Mouse (Mus musculus): ENCODE results near the gene Hist2h2aa1. TPM values are rescaled to one million over a fixed set of nuclear protein-coding genes. Genes with fewer than 3 reads are reported as not detected.

Hist2h2aa1 gene
- 16.0 TPM for polyA plus RNA-seq (2014; fragmentation: Illumina TruSeq; extraction: RNeasy Lipid Tissue Mini Kit (QIAGEN cat#74804); ENCODE audit: insufficient read depth, low read depth, low replicate concordance)

DNA sequence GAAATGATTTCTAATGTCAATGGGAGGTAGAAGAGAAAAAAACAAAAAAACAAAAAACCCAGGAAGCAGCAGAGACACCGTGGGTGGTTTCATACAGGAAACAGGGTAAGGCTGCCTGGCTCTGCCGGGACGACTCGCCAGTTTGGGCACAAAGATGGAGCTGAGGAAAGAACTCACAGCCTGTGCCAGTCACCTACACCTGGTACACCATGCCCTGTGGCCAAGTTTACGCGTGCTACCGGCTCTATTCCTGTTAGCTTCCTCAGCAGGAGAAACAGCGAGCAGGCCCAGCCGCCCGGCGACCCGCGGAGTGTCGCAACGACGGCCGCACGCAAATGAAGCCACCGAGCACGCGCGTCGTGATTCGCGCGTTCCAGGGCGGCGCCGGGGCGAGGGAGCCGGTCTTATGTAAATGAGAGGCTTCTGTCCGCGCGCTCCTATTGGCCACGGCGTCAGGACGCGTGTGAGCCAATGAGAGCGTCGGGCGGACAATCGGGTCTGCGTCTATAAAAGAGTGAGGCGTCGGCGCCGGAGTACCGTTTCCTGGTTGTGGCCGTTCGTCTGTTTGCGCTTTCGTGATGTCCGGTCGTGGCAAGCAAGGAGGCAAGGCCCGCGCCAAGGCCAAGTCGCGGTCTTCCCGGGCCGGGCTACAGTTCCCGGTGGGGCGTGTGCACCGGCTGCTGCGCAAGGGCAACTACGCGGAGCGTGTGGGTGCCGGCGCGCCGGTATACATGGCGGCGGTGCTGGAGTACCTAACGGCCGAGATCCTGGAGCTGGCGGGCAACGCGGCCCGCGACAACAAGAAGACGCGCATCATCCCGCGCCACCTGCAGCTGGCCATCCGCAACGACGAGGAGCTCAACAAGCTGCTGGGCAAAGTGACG is at the start of gene Hist2h2aa1:
Hist2h2aa1 (plus strand) TSS at position 495 of the 884 bp plus-strand sequence.

DNA sequence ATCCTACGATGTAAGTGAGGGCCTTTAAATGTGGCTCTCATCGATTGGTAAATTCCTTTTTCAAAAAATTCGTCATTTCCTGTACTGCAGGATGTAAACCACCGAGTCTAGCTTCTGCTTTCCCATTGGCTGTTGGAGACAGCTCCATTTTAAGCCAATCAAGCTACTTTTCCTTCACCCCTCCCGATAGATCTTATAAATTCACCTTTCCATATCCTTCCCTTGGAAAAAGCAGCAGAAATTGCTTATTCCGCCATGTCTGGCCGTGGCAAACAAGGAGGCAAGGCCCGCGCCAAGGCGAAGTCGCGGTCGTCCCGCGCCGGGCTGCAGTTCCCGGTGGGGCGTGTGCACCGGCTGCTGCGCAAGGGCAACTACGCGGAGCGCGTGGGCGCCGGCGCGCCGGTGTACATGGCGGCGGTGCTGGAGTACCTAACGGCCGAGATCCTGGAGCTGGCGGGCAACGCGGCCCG is 25.6 kb upstream of the Hist2h2aa1 start, which contains the start of the genes Bola1 and Hist2h2ab:
Bola1 (minus strand) TSS at position 49 of the 470 bp plus-strand sequence.
Hist2h2ab (plus strand) TSS at position 205 of the 470 bp plus-strand sequence.

DNA sequence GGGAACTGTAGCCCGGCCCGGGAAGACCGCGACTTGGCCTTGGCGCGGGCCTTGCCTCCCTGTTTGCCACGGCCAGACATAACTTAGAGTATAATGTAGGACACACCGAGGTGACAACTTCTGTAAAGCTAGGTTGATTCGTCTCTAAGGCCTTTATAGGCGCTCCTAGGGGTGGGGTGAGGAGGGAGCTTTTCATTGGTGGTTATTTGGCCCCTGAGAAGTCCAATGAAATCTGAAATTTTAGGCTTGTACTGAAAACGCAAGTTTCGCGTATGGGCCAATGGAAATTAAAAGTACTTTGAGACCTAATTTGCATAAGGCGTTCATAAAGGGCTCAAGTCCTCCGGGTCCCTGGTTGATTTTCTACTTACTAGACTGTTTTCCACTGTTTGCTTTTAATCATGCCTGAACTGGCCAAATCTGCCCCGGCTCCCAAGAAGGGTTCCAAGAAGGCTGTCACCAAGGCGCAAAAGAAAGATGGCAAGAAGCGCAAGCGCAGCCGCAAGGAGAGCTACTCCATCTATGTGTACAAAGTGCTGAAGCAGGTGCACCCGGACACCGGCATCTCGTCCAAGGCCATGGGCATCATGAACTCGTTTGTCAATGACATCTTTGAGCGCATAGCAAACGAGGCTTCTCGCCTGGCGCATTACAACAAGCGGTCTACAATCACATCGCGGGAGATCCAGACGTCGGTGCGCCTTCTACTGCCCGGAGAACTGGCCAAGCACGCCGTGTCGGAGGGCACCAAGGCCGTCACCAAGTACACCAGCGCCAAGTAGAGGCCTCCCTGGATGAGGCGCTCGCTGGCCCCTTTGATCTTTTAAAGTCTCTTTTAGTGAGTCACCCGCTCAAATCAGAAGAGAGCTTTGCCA is 24.3 kb upstream of the Hist2h2aa1 start, which contains the start of the genes Hist2h2ac and Hist2h2be:
Hist2h2ac (minus strand) TSS at position 116 of the 875 bp plus-strand sequence.
Hist2h2be (plus strand) TSS at position 355 of the 875 bp plus-strand sequence.

DNA sequence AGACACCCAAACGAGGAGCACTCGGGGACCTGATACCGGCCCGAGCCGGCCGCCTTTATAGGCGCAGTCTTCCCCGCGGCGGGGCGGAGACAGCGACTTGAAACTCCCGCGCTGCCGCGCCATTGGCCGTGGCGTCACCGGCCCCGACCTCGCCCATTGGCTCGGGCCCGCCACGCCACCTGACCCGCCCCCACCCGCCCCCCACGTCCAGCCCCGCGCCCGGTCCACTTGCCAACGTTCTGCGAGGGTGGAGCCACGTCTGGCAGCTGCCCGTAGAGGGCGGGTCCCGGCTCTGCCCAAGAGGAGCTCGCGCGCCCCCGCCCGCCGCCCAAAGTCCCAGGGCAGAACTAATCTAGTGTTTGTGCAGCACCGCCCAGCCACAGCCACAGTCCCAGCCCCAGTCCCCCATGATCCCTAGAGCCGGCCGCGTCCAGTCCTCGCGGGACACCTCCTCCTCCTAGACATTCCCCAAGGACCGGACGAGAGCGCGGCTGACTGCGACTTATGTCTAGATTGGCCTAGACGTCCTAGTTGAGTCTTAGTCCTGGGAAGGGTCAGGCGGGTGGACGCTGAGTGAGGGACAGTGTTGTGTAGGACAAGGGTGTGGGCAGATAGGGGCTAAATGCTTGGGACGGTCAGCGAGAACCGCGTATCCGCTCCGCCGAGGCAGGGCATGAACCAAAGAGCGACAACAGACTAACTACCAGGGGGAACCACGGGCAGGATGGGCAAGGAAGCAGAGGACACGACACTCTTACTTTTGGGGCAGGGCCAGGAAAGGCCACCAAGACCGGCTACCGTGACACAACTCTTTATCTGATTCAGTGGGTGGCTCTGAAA is 6.1 kb upstream of the Hist2h2aa1 start, which contains the start of gene Hist2h3c2:
Hist2h3c2 (minus strand) TSS at position 174 of the 840 bp plus-strand sequence.

DNA sequence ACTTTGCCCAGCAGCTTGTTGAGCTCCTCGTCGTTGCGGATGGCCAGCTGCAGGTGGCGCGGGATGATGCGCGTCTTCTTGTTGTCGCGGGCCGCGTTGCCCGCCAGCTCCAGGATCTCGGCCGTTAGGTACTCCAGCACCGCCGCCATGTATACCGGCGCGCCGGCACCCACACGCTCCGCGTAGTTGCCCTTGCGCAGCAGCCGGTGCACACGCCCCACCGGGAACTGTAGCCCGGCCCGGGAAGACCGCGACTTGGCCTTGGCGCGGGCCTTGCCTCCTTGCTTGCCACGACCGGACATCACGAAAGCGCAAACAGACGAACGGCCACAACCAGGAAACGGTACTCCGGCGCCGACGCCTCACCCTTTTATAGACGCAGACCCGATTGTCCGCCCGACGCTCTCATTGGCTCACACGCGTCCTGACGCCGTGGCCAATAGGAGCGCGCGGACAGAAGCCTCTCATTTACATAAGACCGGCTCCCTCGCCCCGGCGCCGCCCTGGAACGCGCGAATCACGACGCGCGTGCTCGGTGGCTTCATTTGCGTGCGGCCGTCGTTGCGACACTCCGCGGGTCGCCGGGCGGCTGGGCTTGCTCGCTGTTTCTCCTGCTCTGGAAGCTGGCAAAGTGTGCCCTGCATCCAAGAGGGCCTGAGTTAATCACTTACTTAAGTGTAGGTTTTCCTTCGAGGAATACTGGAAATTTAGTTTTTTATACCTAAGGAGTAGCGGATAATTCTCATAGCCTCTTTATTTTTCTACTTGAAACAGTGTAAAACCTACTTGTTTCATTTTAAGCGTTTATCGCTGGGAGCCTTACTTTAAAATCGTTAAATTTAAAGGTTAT is 5.1 kb upstream of the Hist2h2aa1 start, which contains the start of gene Hist2h2aa2:
Hist2h2aa2 (minus strand) TSS at position 328 of the 850 bp plus-strand sequence.

DNA sequence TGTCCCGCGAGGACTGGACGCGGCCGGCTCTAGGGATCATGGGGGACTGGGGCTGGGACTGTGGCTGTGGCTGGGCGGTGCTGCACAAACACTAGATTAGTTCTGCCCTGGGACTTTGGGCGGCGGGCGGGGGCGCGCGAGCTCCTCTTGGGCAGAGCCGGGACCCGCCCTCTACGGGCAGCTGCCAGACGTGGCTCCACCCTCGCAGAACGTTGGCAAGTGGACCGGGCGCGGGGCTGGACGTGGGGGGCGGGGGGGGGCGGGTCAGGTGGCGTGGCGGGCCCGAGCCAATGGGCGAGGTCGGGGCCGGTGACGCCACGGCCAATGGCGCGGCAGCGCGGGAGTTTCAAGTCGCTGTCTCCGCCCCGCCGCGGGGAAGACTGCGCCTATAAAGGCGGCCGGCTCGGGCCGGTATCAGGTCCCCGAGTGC is 1.1 kb downstream of the Hist2h2aa1 start, which contains the start of gene Hist2h3c1:
Hist2h3c1 (plus strand) TSS at position 259 of the 430 bp plus-strand sequence.

DNA sequence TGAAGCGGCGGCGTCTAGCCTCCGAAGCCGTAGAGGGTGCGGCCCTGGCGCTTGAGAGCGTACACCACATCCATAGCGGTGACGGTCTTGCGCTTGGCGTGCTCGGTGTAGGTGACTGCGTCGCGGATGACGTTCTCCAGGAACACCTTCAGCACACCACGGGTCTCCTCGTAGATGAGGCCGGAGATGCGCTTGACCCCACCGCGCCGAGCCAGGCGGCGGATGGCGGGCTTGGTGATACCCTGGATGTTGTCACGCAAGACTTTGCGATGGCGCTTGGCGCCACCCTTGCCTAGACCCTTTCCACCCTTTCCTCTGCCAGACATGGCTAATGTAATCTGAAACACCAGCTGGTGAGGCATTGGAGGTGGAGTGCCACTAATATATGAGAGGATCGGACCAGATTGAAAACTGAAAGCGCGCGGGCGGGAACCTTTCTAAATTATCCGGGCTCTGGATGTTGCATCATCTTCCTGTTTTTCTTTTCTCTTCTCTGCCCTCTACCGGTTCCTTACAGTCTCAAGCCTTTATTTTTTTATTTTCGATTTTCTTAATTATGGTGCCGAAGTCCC is 17.8 kb downstream of the Hist2h2aa1 start, which contains the start of gene Hist2h4:
Hist2h4 (minus strand) TSS at position 333 of the 572 bp plus-strand sequence.

DNA sequence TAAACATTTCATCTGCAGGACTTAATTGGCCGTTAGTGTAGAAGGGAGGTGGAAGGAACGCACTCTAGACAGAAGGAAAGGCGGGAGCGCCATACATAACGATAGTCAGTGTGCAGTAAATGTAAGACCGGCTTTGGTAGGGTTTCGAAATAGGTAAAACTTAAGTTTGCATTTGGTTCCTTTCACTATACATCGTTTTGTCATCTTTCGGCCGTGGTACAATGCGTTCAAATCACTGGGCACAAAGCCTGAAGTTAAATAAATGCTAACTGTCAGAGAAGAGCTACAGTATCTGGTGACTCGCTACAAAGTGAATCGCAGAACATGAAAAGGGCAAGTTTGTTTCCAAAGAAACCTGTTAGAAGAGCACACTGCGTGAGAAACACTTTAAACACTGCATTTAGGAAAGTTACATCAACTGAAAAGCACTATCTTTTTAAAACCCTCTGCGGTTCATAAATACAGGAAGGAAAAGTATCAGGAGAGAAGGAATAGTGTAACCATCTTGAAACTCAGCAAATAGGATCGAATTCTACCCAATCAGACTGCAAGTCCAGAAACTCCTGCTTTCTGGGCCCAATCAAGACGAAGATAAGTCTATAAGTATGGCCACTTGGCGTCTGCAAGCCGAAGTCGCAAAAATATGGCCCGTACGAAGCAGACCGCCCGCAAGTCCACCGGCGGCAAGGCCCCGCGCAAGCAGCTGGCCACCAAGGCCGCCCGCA is 22.9 kb downstream of the Hist2h2aa1 start, which contains the start of gene Hist2h3b:
Hist2h3b (plus strand) TSS at position 604 of the 725 bp plus-strand sequence.

DNA sequence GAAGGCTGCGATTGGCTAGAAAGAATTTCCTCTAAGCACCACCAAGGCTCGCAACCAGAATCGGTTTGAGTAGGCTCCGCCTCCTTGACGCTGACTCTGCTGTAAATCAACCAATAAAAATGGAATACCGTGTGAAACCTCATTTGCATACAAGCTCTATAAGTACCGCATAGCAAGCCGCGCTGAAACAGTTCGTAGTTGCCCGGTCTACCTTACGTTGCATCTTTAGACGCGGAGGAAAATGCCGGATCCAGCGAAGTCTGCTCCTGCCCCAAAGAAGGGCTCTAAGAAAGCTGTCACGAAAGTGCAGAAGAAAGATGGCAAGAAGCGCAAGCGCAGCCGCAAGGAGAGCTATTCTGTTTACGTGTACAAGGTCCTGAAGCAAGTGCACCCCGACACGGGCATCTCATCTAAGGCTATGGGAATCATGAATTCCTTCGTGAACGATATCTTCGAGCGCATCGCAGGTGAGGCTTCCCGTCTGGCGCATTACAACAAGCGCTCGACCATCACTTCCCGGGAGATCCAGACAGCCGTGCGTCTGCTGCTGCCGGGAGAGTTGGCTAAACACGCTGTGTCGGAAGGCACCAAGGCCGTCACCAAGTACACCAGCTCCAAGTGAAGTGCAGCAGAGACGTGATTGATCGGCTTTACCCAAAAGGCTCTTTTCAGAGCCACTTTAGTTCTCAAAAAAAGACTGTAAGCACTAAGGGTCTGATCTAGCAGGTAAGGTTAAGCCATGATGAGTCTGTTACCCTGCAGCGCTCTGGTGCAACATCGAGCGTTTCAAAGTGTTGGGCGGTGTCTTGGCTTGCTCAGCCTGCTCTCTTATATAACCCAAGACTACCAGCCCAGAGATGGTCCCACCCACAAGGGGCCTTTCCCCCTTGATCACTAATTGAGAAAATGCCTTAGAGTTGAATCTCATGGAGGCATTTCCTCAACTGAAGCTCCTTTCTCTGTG is 24.5 kb downstream of the Hist2h2aa1 start, which contains the start of gene Hist2h2bb:
Hist2h2bb (plus strand) TSS at position 242 of the 964 bp plus-strand sequence.

DNA sequence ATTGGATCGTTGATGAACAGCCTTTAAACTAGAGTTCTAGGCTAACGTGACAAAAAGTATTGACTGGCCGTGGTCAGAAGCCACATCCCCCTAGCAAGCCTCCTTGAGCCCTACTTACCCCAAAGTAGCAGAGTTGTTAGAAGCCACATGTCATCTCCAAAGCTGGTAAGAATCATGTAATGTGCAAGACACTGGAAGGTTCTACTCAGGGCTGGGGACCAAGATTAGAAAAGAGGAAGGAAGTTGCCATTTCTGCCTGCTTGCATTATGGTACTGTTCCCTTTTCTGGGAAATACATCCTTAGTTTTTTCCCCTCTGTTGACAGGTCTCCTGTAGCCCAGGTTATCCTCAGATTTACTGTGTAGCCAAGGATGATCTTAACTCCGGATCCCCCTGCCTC is 48.5 kb downstream of the Hist2h2aa1 start, which contains the start of gene Fcgr1:
Fcgr1 (minus strand) TSS at position 183 of the 400 bp plus-strand sequence.

Other genes with a start within 250 kb of the Hist2h2aa1 start
- 84.1 TPM for gene Plekho1, start 249.5 kb upstream of the Hist2h2aa1 start, polyA plus RNA-seq (2014; fragmentation: Illumina TruSeq; extraction: RNeasy Lipid Tissue Mini Kit (QIAGEN cat#74804); ENCODE audit: insufficient read depth, low read depth, low replicate concordance)
- 19.7 TPM for gene Vps45, start 187.0 kb upstream of the Hist2h2aa1 start, polyA plus RNA-seq (2014; fragmentation: Illumina TruSeq; extraction: RNeasy Lipid Tissue Mini Kit (QIAGEN cat#74804); ENCODE audit: insufficient read depth, low read depth, low replicate concordance)
- 14.2 TPM for gene Otud7b, start 141.0 kb upstream of the Hist2h2aa1 start, polyA plus RNA-seq (2014; fragmentation: Illumina TruSeq; extraction: RNeasy Lipid Tissue Mini Kit (QIAGEN cat#74804); ENCODE audit: insufficient read depth, low read depth, low replicate concordance)
- gene Mtmr11, start 83.5 kb upstream of the Hist2h2aa1 start, polyA plus RNA-seq (2014; fragmentation: Illumina TruSeq; extraction: RNeasy Lipid Tissue Mini Kit (QIAGEN cat#74804); ENCODE audit: insufficient read depth, low read depth, low replicate concordance), result 5.5 TPM
- gene Sf3b4, start 73.2 kb upstream of the Hist2h2aa1 start, polyA plus RNA-seq (2014; fragmentation: Illumina TruSeq; extraction: RNeasy Lipid Tissue Mini Kit (QIAGEN cat#74804); ENCODE audit: insufficient read depth, low read depth, low replicate concordance), result 24.0 TPM
- gene Sv2a, start 64.3 kb upstream of the Hist2h2aa1 start, polyA plus RNA-seq (2014; fragmentation: Illumina TruSeq; extraction: RNeasy Lipid Tissue Mini Kit (QIAGEN cat#74804); ENCODE audit: insufficient read depth, low read depth, low replicate concordance), result 0.72 TPM
- 43.7 TPM for gene Bola1, start 25.8 kb upstream of the Hist2h2aa1 start, polyA plus RNA-seq (2014; fragmentation: Illumina TruSeq; extraction: RNeasy Lipid Tissue Mini Kit (QIAGEN cat#74804); ENCODE audit: insufficient read depth, low read depth, low replicate concordance)
- gene Hist2h2ab, start 25.6 kb upstream of the Hist2h2aa1 start, polyA plus RNA-seq (2014; fragmentation: Illumina TruSeq; extraction: RNeasy Lipid Tissue Mini Kit (QIAGEN cat#74804); ENCODE audit: insufficient read depth, low read depth, low replicate concordance), result not detected
- gene Hist2h2ac, start 24.6 kb upstream of the Hist2h2aa1 start, polyA plus RNA-seq (2014; fragmentation: Illumina TruSeq; extraction: RNeasy Lipid Tissue Mini Kit (QIAGEN cat#74804); ENCODE audit: insufficient read depth, low read depth, low replicate concordance), result not detected
- 6.0 TPM for gene Hist2h2be, start 24.4 kb upstream of the Hist2h2aa1 start, polyA plus RNA-seq (2014; fragmentation: Illumina TruSeq; extraction: RNeasy Lipid Tissue Mini Kit (QIAGEN cat#74804); ENCODE audit: insufficient read depth, low read depth, low replicate concordance)
- gene Hist2h3c2, start 6.4 kb upstream of the Hist2h2aa1 start, polyA plus RNA-seq (2014; fragmentation: Illumina TruSeq; extraction: RNeasy Lipid Tissue Mini Kit (QIAGEN cat#74804); ENCODE audit: insufficient read depth, low read depth, low replicate concordance), result 6.1 TPM
- gene Hist2h2aa2, start 5.2 kb upstream of the Hist2h2aa1 start, polyA plus RNA-seq (2014; fragmentation: Illumina TruSeq; extraction: RNeasy Lipid Tissue Mini Kit (QIAGEN cat#74804); ENCODE audit: insufficient read depth, low read depth, low replicate concordance), result 119 TPM
- gene Hist2h3c1, start 1.2 kb downstream of the Hist2h2aa1 start, polyA plus RNA-seq (2014; fragmentation: Illumina TruSeq; extraction: RNeasy Lipid Tissue Mini Kit (QIAGEN cat#74804); ENCODE audit: insufficient read depth, low read depth, low replicate concordance), result not detected
- not detected for gene Hist2h4, start 17.8 kb downstream of the Hist2h2aa1 start, polyA plus RNA-seq (2014; fragmentation: Illumina TruSeq; extraction: RNeasy Lipid Tissue Mini Kit (QIAGEN cat#74804); ENCODE audit: insufficient read depth, low read depth, low replicate concordance)
- gene Hist2h3b, start 23.2 kb downstream of the Hist2h2aa1 start, polyA plus RNA-seq (2014; fragmentation: Illumina TruSeq; extraction: RNeasy Lipid Tissue Mini Kit (QIAGEN cat#74804); ENCODE audit: insufficient read depth, low read depth, low replicate concordance), result not detected
- gene Hist2h2bb, start 24.3 kb downstream of the Hist2h2aa1 start, polyA plus RNA-seq (2014; fragmentation: Illumina TruSeq; extraction: RNeasy Lipid Tissue Mini Kit (QIAGEN cat#74804); ENCODE audit: insufficient read depth, low read depth, low replicate concordance), result not detected
- gene Fcgr1, start 48.5 kb downstream of the Hist2h2aa1 start, polyA plus RNA-seq (2014; fragmentation: Illumina TruSeq; extraction: RNeasy Lipid Tissue Mini Kit (QIAGEN cat#74804); ENCODE audit: insufficient read depth, low read depth, low replicate concordance), result 5.0 TPM
- not detected for gene BC107364, start 206.8 kb downstream of the Hist2h2aa1 start, polyA plus RNA-seq (2014; fragmentation: Illumina TruSeq; extraction: RNeasy Lipid Tissue Mini Kit (QIAGEN cat#74804); ENCODE audit: insufficient read depth, low read depth, low replicate concordance)